Mouse (Mus musculus) forebrain, embryonic 12.5 days (tissue): ENCODE data around the gene 6030408B16Rik. TPM values are rescaled to one million over a fixed set of nuclear protein-coding genes. Genes with fewer than 3 reads are reported as not detected.

ENCODE experiments used
- ATAC-seq: fragments of 200-750 bp; cut with Nextera tagmentation; 2 replicates; pipeline ENCODE4 v1.8.0; 2017; ENCODE audit warnings: moderate TSS enrichment; ENCODE audit not compliant: low FRiP score
- H3K27ac ChIP-seq: fragments of 300-500 bp; sonication (generic); 2 replicates; pipeline ENCODE4 v1.5.1; 2016; ENCODE audit warnings: mild to moderate bottlenecking
- H3K27me3 ChIP-seq: fragments of 300-500 bp; sonication (generic); 2 replicates; pipeline ENCODE4 v1.6.1; 2016; ENCODE audit warnings: mild to moderate bottlenecking
- H3K36me3 ChIP-seq: fragments of 300-500 bp; sonication (generic); replicated peaks from 2 replicates; pipeline ENCODE4 v1.6.1; 2016; ENCODE audit warnings: mild to moderate bottlenecking
- H3K4me1 ChIP-seq: fragments of 300-500 bp; sonication (generic); 2 replicates; pipeline ENCODE4 v1.6.1; 2016
- H3K4me2 ChIP-seq: fragments of 300-500 bp; sonication (generic); 2 replicates; pipeline ENCODE4 v1.6.1; 2016; ENCODE audit warnings: mild to moderate bottlenecking, moderate library complexity
- H3K4me3 ChIP-seq: fragments of 300-500 bp; sonication (generic); replicated peaks from 2 replicates; pipeline ENCODE4 v1.5.1; 2016; ENCODE audit warnings: mild to moderate bottlenecking
- H3K9ac ChIP-seq: fragments of 300-500 bp; sonication (generic); 2 replicates; pipeline ENCODE4 v1.6.1; 2016; ENCODE audit warnings: mild to moderate bottlenecking
- H3K9me3 ChIP-seq: fragments of 300-500 bp; sonication (generic); 2 replicates; pipeline ENCODE4 v1.6.1; 2016
- WGBS: fragments of 180-500 bp; shearing (Covaris S2); methylation state at CpG from one replicate; pipeline ENCODE4 v1.1.7; 2016; 5-methylcytosine and 5-hydroxymethylcytosine counted together
- polyA plus RNA-seq: library from polyadenylated mRNA; unstranded; fragments of >200 nt; fragmentation: Nextera tagmentation; extraction: Ambion mirVana; gene quantifications from 2 replicates; pipeline ENCODE4 v1.2.1, GENCODE M21; 2016

6030408B16Rik gene
- polyA plus RNA-seq = 0.27 and 0.28 TPM in 2 replicates

DNA sequence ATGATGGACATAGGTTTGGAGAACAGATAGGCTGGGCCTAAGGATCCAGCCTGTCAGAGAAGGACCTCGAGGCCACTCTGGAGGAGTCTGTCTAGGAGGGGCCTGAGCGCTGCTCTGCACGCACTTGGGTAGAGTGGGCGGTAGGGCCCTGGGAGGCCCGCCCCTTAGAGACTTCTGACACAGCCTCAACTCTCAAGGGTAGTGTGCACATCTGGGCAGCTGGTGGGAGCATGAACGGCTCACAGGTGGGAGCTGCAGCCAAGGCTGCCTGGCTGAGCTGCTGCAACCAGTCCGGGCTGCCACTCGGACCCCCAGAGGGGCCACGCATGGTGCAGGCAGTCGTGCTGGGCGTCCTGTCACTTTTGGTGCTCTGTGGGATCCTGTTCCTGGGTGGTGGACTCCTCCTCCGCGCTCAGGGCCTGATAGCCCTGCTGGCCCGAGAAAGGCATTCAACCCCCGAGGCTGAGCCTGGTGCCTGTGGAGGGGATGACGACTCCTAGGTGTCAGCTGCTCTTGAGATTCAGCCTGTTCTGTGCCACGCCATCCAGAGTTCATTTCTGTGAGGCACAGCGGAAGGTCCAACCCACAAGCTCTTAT lies at the start of gene 6030408B16Rik:
Gene 6030408B16Rik, plus strand, starts transcription at position 188 of the 597 bp plus-strand sequence.
- H3K36me3 ChIP-seq = peaks cover 45% of the 10 kb centered on the region
- WGBS = 69% methylated on average over 18 of the region's 18 CpGs
- H3K27me3 ChIP-seq = no peaks in the 10 kb centered on the region
- ATAC-seq = no peak
- H3K4me1 ChIP-seq = no peaks in the 10 kb centered on the region; the same call in 1 of the 2 replicates
- no peak within 1 kb of the TSS for H3K4me3 ChIP-seq
- no peak within 1 kb of the TSS for H3K4me2 ChIP-seq
- H3K9ac ChIP-seq = no peak within 1 kb of the TSS
- no peaks in the 10 kb centered on the region for H3K9me3 ChIP-seq
- H3K27ac ChIP-seq = no peak within 1 kb of the TSS

DNA sequence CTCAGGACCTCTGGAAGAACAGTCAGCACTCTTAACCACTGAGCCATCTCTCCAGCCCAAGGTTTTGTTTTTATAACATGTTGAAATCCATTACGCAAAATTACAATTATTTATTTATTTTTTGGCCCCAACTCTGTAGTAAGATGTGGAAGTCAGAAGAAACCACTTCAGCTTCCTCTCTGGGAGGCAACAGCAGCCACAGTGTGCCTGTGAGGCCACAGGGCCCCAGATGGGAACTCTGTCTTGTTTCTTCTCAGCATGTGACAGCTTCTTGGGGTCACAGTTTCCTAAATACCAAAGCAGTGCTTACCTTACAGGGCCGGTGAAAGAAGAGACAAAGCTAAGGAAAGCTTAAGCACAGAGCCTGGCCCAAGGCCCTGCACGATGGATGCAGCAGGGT lies 49.0 kb upstream of the 6030408B16Rik start:
- no peak overlapping the region for H3K9ac ChIP-seq
- no peak overlapping the region for H3K4me2 ChIP-seq
- H3K36me3 ChIP-seq = no peaks in the 10 kb centered on the region
- peaks cover under 1% of the 10 kb centered on the region; the same call in 1 of the 2 replicates for H3K27me3 ChIP-seq
- no peak overlapping the region for H3K27ac ChIP-seq
- no peaks in the 10 kb centered on the region for H3K9me3 ChIP-seq
- WGBS = 74% methylated on average over 3 of the region's 3 CpGs
- H3K4me3 ChIP-seq = no peak overlapping the region
- H3K4me1 ChIP-seq = peaks cover 16% of the 10 kb centered on the region
- ATAC-seq = no peak

DNA sequence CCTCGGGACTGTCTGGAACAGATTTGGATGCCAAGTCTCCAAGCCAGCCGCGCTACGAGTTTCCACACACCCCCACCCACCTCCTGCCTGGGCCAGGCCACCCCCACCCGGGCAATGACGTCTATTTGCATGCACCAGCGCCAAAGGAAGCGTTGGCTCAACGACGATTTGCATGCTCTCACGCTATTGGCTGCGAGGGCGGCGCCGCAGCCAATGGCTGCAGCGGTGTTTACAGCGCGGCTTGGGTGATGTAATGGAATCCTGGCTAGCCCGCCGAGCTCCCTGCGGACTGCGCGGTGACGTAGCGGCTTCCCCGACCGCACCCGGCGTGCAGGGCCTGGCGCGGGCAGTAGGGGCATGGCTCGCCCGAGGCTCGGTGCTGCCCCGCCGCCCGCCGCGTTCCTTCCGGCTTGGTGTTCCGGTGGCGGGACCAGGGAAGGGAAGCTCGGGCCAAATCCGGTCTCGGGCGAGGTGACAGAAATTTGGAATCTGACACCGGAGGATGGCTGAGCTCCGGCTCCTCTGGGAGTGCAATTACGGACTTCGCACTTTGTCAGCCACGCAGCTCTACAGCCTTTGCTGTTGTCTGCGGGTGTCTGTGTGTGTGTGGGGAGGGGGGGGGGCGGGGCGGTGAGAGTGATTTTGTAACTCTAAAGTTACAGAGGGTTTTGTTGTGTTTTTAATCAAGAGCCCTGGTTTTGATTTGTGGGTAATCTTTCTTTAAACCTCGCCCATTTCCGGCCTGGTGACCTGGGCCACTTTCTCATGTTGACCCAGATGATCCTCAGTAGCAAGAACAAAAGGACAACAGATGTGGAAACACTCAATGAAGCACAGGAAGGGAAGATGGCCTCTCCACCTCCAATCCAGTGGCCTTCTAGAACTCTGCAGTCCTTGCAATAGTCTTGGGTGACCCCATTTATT lies 46.5 kb upstream of the 6030408B16Rik start:
- Histone ChIP-seq H3K36me3 (no peaks in the 10 kb centered on the region), H3K4me1 (peaks cover 10% of the 10 kb centered on the region), H3K4me2 (peak overlapping the region; percentile 71), H3K4me3 (peak overlapping the region; percentile 46), H3K9me3 (no peaks in the 10 kb centered on the region), H3K27me3 (no peaks in the 10 kb centered on the region), H3K9ac (peak overlapping the region; percentile 51), H3K27ac (peak overlapping the region; percentile 77)
- WGBS = 3% methylated on average over 53 of the region's 56 CpGs
- ATAC-seq = peak; percentile 99

DNA sequence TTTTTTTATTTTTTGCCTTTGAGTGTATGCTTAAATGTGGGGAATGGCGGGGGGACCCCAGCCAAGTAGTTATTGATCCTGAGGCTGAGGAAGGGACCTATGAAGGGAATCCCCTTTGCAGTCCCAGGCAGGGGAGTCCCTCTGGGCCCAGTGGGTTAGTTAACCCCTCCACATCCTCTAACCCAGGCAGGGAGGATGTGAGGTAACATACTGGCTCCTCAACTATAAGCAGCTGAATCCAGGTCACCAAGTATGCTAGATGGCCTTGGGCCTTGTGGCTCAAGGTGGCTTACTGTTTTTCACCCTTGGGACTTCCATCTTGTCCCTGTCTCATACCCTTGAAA lies 45.9 kb upstream of the 6030408B16Rik start:
- Histone ChIP-seq H3K9me3 (no peaks in the 10 kb centered on the region), H3K27ac (0 out of 2 replicates have a peak overlapping the region, but pooled peaks have one; percentile 77), H3K36me3 (no peaks in the 10 kb centered on the region), H3K4me3 (no peak overlapping the region), H3K27me3 (0 out of 2 replicates have a peak, but pooled peaks cover 3% of the 10 kb centered on the region), H3K4me1 (peaks cover 10% of the 10 kb centered on the region), H3K9ac (0 out of 2 replicates have a peak overlapping the region, but pooled peaks have one; percentile 51), H3K4me2 (peak overlapping the region; percentile 71; the same call in 1 of the 2 replicates)
- no peak for ATAC-seq
- WGBS = 93% methylated on average over 1 of the region's 1 CpGs

DNA sequence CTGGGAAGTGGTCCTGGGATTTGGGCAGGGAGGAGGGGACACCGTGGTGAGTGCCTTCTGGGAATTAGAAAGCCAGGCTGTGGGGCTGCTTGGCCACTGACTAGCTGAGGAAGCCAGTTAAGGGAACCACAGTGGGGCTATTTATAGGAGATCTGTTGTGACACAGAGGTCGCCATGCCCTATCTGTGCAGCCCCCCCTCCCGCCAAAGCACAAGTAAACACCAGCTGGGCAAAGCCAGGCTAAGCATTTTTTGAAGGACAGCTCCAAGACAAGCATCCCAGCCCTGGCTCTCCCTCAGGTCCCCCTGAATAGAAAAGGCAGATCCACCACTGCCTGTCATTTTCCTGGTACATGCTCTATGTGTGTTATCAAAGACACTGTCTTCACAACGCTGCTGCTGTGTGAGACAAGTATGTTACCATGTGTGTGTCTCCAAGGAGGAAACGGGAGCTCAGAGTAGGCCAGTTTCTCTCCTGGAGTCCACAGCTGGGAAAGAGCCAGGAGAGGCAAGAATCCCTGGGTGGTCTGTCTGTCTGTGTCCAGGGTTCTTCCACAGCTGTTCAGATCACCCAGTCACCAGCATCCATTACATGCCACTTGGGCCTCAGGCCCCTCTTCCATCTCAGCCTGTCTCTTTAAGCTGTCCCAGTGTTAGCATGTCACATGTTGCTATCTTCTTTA lies 44.8 kb upstream of the 6030408B16Rik start:
- Histone ChIP-seq H3K4me3 (no peak overlapping the region), H3K9ac (no peak overlapping the region), H3K36me3 (no peaks in the 10 kb centered on the region), H3K4me2 (no peak overlapping the region), H3K9me3 (no peaks in the 10 kb centered on the region), H3K27ac (no peak overlapping the region), H3K27me3 (peaks cover 9% of the 10 kb centered on the region), H3K4me1 (peaks cover 10% of the 10 kb centered on the region)
- no peak for ATAC-seq
- WGBS = 61% methylated on average over 5 of the region's 5 CpGs

DNA sequence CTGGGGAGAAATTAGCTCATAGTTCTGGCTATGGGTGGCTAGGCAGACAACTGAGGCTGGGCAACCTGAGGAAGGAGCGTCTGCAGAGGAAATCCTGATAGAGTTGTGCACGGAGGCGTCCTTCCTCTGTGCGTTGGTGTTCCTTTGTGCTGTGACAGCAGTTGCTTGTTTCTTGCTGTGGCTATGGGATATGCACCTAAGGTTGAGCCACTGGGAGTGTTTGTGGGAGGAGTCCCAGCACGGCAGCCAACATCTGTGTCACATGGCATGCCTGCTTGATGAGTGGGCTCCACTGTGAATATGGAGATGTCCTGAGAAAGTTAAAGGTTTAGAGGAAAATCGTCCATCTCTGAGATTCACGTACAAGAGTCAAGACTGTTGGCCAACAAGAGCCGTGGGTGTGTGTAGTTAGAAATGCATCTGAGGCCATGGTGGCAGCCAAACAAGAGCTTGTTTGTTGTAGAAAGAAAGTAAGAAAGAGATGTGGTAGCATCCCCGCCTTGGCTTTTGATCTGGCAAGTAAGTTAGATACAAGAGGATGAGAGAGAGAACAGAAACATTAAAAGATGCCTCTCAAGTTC lies 42.7 kb upstream of the 6030408B16Rik start:
- Histone ChIP-seq H3K36me3 (no peaks in the 10 kb centered on the region), H3K9me3 (no peaks in the 10 kb centered on the region), H3K4me2 (no peak overlapping the region), H3K4me3 (no peak overlapping the region), H3K27me3 (peaks cover 14% of the 10 kb centered on the region), H3K9ac (no peak overlapping the region), H3K27ac (no peak overlapping the region), H3K4me1 (peaks cover 21% of the 10 kb centered on the region)
- ATAC-seq = no peak
- WGBS = 81% methylated on average over 9 of the region's 9 CpGs

DNA sequence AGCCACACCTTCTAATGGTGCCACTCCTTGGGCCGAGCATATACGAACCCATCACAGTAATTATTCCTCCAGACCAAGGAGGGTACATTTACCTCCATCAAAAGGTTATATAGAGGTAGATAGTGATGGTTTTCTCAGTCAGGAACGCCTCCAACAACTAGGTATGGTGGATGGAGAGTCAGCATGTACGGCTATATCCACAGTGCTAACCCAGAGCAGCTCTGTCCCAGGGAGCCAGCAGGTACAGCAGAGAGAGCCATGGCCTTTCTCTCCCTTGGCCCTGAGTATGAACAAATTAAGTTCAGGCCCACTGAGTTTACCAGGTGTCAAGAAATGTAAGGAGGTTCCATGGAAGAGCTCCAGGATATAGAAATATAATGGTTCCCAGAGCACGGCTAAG lies 41.1 kb upstream of the 6030408B16Rik start:
- ATAC-seq = no peak
- Histone ChIP-seq H3K27ac (no peak overlapping the region), H3K4me1 (peaks cover 13% of the 10 kb centered on the region), H3K27me3 (peaks cover 19% of the 10 kb centered on the region), H3K4me3 (no peak overlapping the region), H3K36me3 (no peaks in the 10 kb centered on the region), H3K9me3 (no peaks in the 10 kb centered on the region), H3K9ac (no peak overlapping the region), H3K4me2 (no peak overlapping the region)
- 89% methylated on average over 5 of the region's 5 CpGs for WGBS

DNA sequence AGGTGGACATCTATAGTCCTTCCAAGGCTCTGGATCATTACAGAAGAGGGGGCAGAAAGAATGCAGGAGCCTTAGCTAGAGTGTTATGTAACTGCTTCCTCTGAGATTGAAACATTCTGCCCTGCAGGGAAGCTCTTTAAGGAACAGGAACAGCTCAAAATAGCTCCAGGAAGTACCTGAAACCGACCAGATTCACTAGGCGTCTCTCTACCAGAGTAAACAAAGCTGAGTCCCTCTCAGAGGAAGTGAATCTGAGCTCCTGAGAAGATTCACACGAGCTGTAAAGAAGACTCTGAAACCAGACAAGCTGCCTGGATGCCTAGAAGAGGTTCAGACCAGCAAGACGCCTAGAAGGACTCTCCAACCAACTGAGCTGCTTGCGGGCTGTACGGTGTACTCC lies 40.4 kb upstream of the 6030408B16Rik start:
- Histone ChIP-seq H3K9ac (no peak overlapping the region), H3K27me3 (peaks cover 19% of the 10 kb centered on the region), H3K4me3 (no peak overlapping the region), H3K9me3 (no peaks in the 10 kb centered on the region), H3K27ac (no peak overlapping the region), H3K36me3 (no peaks in the 10 kb centered on the region), H3K4me1 (peaks cover 11% of the 10 kb centered on the region), H3K4me2 (no peak overlapping the region)
- no peak for ATAC-seq
- 89% methylated on average over 6 of the region's 6 CpGs for WGBS

DNA sequence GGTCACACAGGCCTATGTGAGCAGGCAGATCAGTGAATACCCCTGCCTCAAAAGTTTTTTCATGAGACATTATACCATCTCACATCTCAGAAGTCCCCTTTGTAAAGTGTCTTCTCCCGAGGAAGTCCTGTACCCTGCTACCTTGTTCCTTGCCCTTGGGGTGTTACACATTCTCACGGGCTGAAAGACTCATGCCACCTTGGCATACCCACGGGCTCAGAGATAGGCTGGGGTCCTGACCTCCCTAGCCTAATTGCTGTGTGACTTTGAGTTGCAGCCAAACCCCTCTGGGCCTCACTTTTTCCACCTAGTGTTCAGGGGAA lies 39.5 kb upstream of the 6030408B16Rik start:
- no peak overlapping the region for H3K27ac ChIP-seq
- H3K4me3 ChIP-seq = peak overlapping the region; percentile 75
- no peaks in the 10 kb centered on the region for H3K9me3 ChIP-seq
- peak; percentile 48 for ATAC-seq
- H3K27me3 ChIP-seq = peaks cover 19% of the 10 kb centered on the region
- peak overlapping the region; percentile 92 for H3K4me2 ChIP-seq
- H3K4me1 ChIP-seq = peaks cover 11% of the 10 kb centered on the region
- H3K36me3 ChIP-seq = no peaks in the 10 kb centered on the region
- H3K9ac ChIP-seq = peak overlapping the region; percentile 82; the same call in 1 of the 2 replicates
- 35% methylated on average over 3 of the region's 3 CpGs for WGBS

DNA sequence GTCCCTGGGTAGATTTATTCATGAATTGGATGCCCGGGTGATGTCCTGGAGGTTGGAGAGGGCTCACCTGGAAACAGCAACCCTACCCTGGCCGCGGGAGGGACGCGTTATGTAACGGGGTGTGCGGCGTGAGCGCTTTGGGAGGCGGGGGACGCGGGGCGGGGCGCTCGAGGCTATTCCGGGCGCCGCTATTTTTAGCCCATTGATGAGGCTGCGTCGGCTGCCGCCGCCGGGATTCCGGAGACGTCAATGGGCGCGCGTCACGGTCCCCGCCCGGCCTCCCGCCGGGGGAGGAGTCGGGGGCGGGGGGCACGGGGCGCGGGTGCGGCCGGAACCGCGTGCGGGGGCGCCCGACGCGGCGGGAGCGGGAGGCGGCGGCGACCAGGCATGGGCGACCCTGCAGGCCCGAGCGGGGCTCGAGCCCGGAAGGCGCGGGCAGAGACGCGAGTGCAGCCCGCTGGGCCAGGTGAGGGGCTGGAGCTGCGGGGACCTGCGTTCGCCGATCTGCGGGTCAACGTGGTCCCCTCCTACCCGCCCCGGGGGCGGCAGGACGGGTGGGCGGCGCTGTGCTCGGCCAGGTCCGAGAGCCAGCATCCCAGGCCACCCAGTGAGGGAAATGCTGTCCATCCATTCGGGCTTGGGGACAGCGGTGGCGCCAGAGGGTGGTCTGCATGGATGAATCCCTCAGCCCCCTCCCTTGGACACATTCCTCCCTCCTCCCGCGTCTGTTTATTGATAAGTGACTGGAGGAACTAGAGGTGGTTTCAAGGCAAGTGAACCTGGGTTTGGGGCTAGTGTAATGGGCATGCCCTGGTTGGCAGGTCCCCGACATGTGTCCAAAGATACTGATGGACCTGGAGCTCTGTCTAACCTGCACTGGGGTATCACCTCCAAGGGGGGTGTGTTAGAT lies 38.9 kb upstream of the 6030408B16Rik start, which contains the start of gene Nr4a1:
Gene Nr4a1, plus strand, starts transcription at position 384 of the 910 bp plus-strand sequence.
- Histone ChIP-seq H3K27ac (0 out of 2 replicates have a peak within 1 kb of the TSS, but pooled peaks have one; percentile 21), H3K4me3 (peak within 1 kb of the TSS; percentile 75), H3K36me3 (no peaks in the 10 kb centered on the region), H3K9ac (peak within 1 kb of the TSS; percentile 82), H3K9me3 (no peaks in the 10 kb centered on the region), H3K27me3 (peaks cover 19% of the 10 kb centered on the region), H3K4me1 (peaks cover 11% of the 10 kb centered on the region), H3K4me2 (peak within 1 kb of the TSS; percentile 92)
- peak; percentile 77 for ATAC-seq
- under 1% methylated on average over 63 of the region's 82 CpGs for WGBS

DNA sequence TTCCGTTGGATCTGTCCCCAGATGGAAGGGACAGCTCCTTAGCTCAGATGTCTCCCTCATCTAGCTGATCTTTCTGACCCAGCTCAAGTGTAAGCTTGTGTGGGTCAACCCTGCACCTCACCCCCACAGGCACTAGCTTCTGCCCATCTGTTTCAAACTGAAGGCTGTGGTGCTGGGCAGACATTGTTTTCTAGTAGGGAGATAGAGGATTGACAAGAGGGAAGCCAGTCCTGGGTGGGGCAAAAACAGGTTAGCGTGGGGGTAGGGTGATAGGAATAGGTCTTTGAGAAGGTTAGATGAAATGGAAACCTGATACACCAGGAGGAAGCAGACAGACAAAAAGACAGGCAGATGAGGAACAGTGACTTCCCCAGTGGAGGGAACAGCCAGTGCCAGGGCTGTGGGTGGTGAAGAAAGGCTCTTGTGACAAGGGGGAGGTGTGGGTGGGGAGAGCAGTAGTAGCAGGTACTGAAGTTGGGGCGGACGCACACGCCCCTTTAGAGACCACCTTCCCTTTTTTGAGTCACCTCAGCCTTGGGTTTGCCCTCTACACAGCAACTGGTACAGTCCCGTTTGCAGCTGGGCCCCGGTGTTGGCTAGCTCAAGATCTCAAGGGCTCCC lies 37.1 kb upstream of the 6030408B16Rik start:
- H3K27ac ChIP-seq = no peak overlapping the region

More for the DNA sequence above, 37.1 kb upstream of the 6030408B16Rik start:
- H3K36me3 ChIP-seq = no peaks in the 10 kb centered on the region
- no peak overlapping the region for H3K4me2 ChIP-seq
- H3K4me3 ChIP-seq = no peak overlapping the region
- H3K9ac ChIP-seq = no peak overlapping the region
- peaks cover 19% of the 10 kb centered on the region for H3K27me3 ChIP-seq
- no peak for ATAC-seq
- H3K4me1 ChIP-seq = peaks cover 12% of the 10 kb centered on the region
- H3K9me3 ChIP-seq = no peaks in the 10 kb centered on the region
- WGBS = 91% methylated on average over 7 of the region's 7 CpGs
